Mouse (Mus musculus) stomach, postnatal 0 days (tissue): ENCODE results near the gene Dnajc25.

Experiments used
- CTCF ChIP-seq: IDR thresholded peaks from 2 replicates; pipeline ENCODE4 v1.5.1; 2016; ENCODE audit warnings: antibody characterized with exemption, low read depth, mild to moderate bottlenecking, moderate library complexity
- EP300 ChIP-seq: optimal IDR thresholded peaks from 2 replicates; pipeline ENCODE3; 2016; ENCODE audit warnings: antibody characterized with exemption

DNA sequence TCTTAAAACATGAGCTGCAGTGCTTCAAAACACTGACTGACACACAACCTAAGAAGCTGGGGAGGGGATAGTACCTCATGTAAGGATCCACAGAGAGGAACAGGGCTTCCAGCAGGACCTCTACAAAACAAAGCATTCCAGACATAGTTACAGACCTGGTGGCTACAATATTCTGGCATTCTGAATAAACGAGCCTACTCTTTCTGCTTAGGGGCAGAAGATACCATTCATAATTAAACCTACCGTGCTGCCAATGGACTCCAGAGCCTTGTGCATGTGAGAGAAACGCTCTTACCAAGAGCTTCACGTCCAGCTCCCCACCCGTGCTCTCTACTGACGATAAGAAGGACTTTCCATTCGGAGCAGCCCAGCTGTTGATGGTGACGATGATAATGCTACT, 12.1 kb upstream of the Dnajc25 start:
- TF ChIP-seq CTCF (no peak), EP300 (no peak)
